Mouse (Mus musculus) c-Kit-positive CD71-positive TER-119-positive erythroid progenitor cells, embryonic 14.5 days (primary cell): Measurements from ENCODE around the gene Plekhm1.
A peak's percentile ranks its signal among the peaks of the same experiment; 100 is the strongest.
"Not testable (repeated sequence)": the region's sequence is repeated elsewhere in the genome, so short reads cannot be mapped to it uniquely, and the experiment has no call there.

ENCODE experiments used
- DNase-seq: peaks from one replicate; pipeline ENCODE4 v3.0.0-alpha.2; 2013; ENCODE audit warnings: low spot score

Gene Plekhm1

DNA sequence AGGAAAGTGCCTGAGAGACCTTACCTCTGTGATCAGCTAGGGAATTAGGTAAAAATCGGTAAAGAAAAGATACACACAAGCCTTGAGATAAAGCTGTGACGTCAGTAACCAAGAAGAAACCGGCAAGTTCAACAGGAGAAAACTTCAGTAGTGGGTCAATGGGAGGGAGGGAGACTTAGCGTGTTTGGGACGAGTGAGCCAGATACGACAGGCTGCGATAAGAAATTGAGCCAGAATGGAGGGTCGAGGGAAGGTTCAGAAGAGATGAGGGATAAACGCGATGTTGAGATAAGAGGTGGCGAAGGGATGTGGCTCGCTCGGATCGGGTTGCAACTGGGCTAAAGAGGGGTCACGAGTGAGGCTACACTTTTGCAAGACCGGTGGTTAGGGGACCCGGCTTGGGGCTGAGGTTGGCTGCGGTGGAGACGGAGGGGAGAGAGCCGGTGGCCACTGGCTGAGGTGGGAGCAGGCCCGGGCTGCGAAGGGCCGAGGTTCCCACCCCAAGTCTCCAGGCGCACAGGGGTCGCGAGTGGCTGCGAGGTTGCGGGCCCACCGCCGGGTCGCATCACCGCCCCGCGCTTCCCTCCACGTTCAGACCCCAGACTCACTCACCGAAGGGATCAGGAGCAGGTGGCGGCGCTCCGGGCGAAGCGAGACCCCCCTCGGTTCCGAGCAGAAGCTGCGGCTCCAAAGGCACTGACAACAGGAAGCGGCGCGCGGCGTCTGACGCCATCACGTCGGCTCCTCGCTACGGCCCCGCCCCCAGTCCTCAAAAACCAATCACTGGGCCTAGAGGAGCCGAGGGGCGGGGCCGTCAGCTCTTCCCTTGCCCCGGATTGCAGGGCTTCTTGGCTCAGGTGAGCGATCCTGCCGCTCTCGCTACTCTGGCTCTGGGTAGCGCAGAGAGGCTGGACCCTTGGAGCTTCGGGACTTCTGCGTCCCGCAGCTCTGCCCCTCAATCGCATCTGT lies at the start of gene Plekhm1:
Gene Plekhm1, minus strand, starts transcription at position 707 of the 969 bp plus-strand sequence.
- DNase-seq, result peak; percentile 93

DNA sequence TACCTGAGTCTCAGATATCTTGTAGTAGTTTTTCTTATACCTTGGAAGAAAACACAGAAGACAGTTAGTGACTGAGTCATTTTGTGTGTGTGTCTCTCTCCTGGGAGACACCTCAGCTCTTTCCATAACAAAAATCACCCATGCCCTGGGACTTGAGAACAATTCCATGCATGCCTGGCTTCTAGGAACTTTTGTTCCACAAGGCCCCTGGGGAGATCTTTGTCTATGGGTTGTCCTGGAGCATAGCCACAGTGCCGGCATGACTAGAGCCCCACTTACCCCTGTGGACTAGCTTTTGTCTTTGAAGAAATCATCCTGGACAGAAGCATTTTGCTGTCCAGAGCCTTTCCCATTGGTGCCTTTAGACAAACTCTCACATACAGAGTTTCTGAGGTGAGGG lies 38.6 kb upstream of the Plekhm1 start:
- DNase-seq, result not testable (repeated sequence)

DNA sequence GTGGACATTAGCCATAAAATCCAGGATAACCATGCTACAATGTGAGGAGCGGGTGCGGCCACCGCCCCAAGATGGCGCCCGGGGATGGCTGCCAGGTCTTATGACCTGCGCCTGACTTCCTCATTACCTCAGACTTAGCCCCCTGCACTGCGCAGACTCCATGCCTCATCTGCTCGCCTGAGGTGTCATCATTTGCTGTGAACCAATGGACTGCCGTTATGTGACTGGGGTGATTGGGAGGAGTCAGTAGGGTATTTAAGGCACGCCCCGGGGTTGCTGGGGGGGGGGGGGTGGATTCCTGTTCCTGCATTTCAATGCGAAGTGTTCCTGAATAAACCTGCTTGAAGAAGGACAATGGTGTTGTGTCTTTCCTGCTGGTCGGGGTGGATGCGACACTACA lies 37.2 kb upstream of the Plekhm1 start:
- DNase-seq, result not testable (repeated sequence)

DNA sequence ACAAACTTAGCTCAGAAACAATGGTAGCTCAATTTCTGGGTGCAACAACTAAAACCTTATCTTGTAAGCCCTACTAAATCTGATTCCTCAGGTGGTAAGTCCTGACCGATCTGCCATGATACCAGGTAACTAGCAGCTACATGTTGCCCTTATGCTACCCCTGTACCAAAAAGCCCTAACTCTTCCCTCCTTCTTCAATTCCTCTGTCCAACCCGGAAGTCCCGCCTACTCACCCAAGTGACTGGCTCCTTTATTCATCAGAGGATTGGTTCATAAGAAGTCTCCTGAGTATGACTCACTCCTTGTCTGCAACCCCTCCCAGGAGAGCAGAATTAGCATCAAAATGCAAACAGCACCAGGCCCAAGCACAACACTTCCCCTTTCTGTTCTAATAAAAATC lies 31.2 kb upstream of the Plekhm1 start:
- no peak for DNase-seq

DNA sequence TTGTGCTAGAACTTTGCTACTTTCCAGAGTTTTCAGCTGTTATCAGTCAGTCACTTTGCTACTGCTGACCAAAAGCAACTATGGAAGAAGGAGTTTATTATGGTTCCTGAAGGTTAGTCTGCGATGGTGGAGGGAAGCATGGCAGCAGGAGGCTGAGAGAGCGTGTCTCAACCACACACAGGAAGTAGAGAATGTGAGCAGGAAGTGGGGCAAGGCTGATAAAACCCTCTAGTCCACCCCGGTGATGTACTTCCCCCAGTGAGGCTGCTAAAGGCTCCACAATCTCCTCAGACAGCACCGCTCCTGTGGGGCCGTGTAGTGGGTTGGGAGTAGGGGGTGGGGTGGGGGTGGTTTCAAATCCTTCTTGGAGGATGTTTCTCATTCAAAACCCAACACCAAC lies 23.8 kb upstream of the Plekhm1 start:
- DNase-seq, result no peak

DNA sequence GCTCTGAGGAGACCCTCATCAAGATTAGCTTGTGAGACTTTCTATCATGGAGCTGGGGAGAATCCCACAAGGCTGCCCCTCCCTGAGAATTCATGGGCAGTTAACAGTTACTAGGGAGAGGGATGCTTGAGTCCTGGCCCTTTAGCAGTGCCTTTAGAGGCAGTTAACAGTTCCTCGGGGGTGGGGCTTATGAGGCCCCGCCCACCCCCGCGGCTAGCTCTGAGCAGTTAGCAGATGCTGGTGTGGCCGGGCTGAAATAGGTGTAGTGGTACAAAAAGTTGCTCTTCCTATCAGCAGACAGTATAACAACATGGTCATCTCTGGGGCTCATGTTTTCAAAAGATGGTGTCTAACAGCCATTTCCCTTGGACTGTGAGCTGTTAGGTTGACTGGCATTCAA lies 12.5 kb upstream of the Plekhm1 start:
- DNase-seq, result no peak

DNA sequence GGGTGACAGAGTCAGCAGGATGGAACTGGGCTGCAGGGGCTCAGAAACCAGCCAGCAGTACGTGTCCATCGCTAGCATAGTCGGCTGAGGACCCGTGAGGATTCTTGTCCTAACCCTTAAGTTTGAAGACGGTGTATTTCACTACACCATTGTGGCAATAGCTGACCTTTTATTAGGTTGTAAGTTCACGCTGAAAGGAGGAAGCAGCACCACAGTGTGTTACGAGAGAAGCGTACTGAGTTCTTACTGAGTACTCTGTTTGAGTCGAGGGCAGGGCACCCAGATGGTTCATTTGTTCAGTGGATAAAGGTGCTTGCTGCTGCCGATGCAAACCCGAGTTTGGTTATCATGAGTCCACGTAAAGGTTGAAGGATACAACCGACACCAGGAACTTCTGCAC lies 7.2 kb upstream of the Plekhm1 start:
- no peak for DNase-seq

DNA sequence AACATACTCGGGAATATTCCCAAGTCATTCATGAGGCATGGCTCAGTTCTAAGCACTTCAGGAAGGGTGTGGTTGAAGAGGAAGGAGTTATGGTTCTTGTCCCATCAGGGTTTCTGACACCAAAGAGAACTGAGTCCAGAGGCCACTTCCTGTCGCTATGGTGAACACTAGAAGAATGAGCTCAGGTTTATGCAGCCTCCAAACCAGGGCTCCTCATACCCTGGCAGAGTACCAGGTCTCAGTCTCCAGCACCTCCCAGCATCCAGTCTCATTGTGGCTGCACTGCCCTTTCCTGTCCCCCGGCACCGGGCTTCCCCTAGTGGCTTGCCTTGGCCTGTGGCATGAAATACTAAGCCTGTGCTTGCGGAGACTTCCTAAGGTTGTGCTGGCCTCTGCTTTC lies 6.7 kb upstream of the Plekhm1 start:
- DNase-seq, result no peak

DNA sequence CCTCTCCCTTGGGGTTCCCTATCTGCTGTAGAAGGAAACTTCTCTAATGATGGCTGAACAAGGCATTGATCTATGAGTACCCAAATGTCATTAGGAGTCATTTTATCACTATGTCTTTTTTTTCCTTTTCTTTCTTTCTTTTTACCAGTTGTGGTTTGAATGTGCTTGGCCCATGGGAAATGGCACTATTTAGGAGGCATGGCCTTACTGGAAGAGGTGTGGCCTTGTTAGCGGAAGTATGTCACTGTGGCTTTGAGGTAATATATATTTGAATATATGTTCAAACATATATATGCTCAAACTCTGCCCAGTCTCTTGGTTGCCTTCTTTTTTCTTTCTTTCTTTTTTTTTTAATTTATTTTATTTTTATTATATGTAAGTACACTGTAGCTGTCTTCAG lies 1.0 kb upstream of the Plekhm1 start:
- DNase-seq, result no peak

DNA sequence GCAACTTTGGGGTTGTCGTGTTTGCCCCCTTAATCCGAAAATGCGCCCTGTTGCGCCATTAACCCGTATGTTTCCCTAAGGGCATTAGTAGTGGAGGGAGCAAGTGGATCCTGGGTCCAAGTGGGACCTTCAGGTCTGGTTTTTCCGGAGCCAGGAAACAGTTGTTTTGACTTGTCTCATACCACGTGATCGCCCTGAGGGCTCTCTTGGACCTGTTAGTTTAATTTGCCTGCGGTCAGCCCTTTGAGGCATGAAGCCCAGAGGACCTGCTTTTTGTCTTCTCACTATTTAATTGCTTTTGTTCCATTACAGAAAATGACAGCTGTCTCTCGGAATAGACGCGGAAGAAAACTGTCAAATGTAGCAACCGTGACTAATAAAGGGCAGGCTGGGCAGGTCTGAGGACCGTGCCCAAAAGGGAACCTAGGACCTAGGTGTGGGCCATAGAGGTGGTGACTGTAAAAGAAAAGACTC lies 500 bp upstream of the Plekhm1 start:
- no peak for DNase-seq

DNA sequence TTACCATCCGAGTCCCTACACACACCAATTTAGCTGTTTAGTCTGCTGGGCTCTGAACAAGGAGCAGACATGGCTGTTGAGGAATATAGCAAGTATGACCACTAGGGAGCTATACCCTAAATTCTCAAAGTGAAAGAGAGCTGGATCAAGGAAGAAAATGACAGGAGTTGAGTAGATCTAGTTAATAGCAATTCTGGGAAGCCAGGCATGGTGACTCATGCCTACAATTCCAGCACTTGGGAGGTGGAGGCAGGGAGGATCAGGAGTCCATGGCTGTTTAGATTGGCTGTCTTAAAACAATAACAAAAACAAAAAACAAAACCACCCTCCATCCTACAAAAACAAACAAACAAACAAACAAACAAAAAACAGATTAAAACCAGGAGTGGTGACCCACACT lies 1.2 kb downstream of the Plekhm1 start:
- no peak for DNase-seq

DNA sequence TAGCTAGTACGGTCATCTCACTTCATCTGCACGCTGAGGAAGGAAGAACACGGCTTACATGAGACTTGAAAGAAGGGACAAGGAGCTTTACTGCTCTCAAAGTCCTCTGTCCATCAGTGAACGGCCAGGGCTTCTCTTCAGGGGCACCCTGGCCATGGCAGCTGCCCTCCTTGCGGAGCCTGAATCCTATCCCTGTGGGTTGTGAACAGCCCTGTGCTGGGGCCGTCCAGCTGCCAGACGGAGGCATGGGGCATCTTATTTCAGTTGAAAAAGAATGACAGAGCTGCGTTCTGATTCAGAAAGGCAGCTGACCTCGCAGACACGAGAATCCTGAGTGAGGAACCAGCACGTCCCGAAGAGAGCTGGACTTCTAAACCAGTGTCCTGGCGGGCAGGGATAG lies 3.6 kb downstream of the Plekhm1 start:
- no peak for DNase-seq

DNA sequence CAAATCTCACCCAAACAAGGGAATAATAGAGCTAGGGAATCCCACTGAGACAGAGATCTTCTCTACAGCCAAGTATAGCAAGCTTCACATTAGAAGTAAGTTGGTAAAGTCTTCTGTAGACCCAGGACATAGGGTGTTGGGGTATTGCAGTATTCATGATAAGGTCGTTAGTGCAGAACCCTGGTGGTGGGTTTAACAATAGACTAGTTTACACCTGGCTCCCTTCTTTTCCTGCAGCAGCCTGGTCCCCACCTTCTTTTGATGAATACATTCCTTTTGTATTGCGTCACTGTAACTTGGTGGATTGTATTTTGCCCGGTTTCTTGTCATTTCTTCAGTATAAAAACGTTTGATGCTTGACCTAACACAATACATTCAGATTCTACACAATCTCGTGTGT lies 5.4 kb downstream of the Plekhm1 start:
- DNase-seq, result not testable (repeated sequence)

DNA sequence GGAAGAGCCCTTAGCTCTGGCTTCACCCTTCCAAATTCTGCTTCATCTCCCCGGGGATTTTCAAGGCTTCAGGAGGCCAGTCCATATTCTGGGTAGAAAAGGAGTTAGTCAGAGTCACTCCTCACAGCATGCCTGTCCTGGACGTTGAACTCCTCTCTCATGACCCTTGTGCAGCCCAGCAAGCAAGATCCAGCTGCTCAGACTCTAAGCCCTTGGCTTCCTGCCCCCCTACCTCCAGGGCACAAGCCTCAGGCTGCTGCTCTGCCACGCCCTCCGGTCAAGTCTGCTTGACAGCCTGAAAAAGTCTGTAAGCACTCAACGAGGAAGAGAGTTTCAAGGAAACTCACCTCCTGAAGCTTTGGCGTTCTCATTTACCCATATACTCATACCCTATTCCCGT lies 5.9 kb downstream of the Plekhm1 start:
- no peak for DNase-seq

DNA sequence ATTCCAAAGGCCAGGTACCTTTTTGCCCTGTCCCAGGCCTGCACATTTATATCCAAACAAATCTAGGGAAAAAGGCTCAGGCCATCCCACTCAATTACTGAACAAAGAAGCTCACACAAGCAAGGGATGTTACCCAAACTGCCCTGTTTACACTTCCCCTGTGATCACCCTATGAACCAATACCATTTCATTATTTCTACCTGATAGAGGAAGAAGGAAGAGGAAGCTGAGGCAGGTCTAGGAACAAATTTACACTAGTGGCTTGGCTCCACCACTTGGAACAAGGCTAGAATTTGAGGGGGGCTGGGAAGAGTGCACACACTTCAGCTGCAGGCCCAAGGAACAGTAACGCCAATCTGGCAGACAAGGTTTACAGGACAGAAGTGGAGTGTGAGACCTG lies 6.7 kb downstream of the Plekhm1 start:
- DNase-seq, result no peak

DNA sequence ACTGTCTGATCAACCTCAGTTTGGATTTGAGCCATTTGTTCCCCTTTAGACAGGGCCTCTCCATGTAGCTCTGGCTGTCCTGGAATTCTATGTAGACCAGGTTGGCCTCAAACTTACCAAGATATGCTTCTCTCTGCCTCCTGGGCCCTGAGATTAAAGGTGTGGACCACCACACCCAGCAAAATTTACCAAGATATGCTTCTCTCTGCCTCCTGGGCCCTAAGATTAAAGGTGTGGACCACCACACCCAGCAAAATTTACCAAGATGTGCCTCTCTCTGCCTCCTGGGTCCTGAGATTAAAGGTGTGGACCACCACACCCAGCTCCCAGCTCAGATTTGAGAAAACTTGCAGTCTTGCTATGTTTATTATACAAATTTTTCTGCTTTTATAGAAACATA lies 7.9 kb downstream of the Plekhm1 start:
- DNase-seq, result no peak

DNA sequence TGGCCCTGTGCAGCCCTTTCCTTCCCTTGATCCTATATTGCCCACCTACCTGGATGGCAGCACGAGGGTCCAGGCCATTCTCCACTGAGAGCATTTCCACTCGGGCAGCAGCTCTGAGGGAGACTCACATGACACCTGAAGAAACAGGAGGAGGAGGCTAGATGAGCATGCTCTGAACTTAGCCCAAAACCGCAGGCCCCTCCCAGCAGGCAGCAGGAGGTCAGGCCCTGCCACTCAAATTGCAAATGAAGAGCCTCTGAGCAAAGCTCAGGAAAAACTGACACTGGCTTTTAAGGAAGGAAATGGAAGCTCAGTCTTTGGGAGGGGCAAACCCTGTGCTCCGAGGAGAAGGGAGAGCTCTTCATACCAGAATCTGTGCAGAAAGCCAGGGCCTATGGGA lies 8.7 kb downstream of the Plekhm1 start:
- DNase-seq, result no peak

DNA sequence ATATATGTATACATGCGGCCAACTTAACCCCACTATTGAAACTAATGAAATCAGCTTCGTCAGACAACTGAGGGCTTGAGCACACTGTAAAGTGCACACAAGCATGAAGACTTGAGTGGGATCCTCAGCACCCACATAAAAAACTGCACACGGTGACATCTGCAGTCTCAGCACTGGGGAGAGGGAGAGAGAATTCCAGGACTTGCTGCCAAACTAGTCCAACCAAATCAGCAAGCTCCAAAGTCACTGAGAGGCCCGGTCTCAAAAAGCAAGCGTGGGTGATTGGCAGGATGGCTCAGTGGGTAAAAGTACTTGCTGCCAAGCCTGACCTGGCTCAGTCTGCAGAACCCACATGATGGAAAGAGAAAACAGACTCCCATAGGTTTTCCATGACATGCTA lies 9.7 kb downstream of the Plekhm1 start:
- no peak for DNase-seq

DNA sequence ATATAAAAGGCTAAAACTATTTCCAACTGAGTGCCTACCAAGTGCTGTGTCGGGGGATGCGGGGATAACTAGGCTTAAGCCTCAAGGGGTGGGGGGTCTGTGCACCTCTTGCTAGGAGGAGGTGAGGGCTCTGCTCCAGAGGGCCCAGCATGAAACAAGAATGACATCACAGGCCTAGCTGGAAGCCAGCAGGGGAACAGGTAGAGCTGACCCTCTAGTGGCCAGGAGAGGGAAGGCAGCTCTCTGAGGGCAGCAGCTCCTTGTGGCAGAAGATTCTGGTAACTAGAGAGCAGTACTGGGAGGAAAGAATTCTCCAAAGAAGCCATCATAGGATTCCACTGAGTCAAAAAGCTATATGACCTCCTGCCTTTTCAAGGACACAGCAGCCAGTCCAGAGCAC lies 10.3 kb downstream of the Plekhm1 start:
- DNase-seq, result peak; percentile 36

DNA sequence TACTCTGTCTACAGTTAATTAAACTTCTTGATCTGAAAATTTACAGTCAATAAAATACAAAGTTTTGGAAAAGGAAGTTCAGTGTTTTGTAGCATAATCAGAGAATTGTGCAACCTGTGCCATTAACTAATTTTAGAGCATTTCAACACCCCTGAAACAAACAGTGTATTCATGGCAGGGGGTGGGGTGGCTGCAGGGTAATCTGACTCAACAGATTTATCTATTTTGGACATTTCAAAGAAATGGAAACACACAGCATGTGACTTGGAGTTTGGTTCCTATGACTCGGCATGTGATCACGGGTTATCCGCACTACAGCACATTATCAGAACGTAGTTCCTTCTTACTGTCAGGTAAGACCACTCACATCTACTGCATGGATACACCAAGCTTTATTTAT lies 12.5 kb downstream of the Plekhm1 start:
- no peak for DNase-seq

DNA sequence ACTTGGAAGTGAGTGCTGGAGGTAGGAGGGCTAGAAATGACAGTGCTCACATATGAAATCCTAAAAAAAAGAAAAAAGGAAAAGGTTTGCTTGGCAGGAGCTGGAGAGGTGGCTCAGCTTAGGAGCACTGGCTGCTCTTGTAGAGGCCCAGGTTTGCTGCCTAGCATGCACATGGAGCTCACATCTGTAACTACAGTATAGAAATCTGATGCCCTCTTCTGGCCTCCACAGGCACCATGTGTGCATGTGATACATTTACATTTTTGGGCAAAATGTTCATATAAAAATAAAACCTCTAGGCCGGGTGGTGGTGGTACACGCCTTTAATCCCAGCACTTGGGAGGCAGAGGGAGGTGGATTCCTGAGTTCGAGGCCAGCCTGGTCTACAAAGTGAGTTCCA lies 13.4 kb downstream of the Plekhm1 start:
- no peak for DNase-seq

DNA sequence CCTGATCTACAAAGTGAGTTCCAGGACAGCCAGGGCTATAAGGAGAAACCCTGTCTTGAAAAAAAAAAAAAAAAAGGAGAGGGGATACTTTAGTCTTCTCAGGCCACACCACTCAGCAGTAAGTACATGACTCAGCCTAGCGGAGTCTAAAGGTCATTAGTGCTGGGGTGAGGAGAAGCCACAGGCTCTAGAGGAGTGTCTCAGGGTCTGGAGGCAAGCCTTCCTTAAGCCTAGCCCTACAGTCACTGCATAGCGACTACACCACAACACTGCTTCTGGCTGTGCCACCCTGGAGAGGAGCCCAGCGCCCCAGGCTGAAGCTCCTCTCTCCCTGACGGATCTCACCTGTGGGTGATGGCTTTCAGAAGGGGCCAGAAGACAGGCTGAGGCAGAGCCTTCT lies 15.8 kb downstream of the Plekhm1 start:
- DNase-seq, result no peak

DNA sequence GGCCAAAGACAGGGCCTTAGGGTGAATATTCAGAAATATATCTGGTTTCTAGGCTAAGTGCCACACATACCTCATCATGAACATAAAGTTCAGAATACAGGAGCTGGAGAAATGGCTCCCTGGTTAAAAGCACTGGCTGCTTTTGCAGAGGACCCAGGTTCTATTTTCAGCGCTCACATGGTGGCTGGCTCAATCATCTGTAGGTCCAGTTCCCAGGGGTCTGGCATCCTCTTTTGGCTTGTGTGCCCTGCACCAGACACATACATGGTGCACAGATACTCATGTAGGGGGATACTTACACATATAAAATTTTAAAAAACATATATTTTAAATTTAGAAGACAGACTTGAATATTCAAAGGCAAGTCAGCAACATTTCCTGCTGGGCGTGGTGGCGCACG lies 16.3 kb downstream of the Plekhm1 start:
- no peak for DNase-seq

DNA sequence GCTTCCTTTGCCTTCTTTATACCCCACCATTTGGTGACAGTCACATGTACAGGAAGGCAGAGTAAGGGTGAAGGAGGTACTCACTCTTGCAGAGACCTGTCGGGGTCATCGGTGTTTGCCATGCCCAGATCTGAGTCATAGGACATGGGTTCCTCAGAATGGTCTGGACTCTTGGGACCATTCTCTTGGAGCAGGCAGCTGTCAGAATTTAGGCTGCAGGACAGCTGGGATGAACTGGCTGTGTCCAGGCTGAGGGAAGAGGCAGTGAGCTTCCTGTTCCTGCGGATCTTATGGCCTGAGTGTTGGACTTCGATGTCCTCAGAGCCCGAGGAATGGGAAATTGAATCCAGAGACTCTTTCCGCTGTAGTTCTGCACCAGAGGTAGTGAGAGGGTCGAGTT lies 17.9 kb downstream of the Plekhm1 start:
- DNase-seq, result no peak
